Mouse (Mus musculus): ENCODE results near the gene Tnfrsf19. TPM values are rescaled to one million over a fixed set of nuclear protein-coding genes. Genes with fewer than 3 reads are reported as not detected.

Gene Tnfrsf19
- not detected for polyA plus RNA-seq (2012; fragmentation: generic; extraction: Trizol)

DNA sequence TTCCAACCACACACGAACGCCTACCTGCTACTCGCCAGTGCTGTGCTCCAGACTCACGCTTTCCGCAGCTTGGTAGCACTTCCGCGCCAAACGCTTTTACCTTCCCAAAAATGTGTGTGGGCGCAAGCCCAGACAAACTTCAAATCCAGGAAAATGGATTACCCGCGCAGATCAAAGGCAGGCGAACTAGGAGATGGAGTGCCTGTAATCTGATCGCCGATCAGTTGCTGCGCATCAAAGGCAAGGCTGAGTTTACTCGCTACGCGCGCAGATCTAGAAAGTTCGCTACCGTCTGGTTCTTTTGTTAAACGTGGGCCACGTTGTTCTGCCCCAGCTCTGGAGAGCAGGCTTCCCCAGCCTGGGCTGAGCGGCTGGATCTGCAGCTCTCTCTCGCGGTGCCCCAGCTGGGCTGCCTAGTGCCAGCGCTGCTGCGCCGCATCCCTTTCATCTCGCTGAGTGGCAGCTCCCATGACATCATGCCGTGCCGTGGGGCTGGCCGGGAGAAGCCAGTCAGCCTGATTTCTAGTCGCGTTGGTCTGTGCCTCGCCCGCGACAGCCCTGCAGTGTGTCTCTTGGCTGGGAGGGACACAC, at the start of gene Tnfrsf19:
Tnfrsf19 (minus strand) TSS at position 400 of the 591 bp plus-strand sequence.

Other genes starting within 250 kb of the Tnfrsf19 start
- gene Sacs, start 92.0 kb upstream of the Tnfrsf19 start, polyA plus RNA-seq (2012; fragmentation: generic; extraction: Trizol), result under 1 TPM; 0.05 to 0.20 TPM
- under 1 TPM in 1 of 2 experiments, not detected in 1; 0.05 TPM for gene Sgcg, start 212.0 kb upstream of the Tnfrsf19 start, polyA plus RNA-seq (2012; fragmentation: generic; extraction: Trizol)

Measured in C3H10T1/2 (cell line).